Mouse (Mus musculus): Measurements from ENCODE around the gene Pga5. TPM values are rescaled to one million over a fixed set of nuclear protein-coding genes. Genes with fewer than 3 reads are reported as not detected.
A peak's percentile ranks its signal among the peaks of the same experiment; 100 is the strongest.

Gene Pga5
- total RNA-seq (2021), result not detected

DNA sequence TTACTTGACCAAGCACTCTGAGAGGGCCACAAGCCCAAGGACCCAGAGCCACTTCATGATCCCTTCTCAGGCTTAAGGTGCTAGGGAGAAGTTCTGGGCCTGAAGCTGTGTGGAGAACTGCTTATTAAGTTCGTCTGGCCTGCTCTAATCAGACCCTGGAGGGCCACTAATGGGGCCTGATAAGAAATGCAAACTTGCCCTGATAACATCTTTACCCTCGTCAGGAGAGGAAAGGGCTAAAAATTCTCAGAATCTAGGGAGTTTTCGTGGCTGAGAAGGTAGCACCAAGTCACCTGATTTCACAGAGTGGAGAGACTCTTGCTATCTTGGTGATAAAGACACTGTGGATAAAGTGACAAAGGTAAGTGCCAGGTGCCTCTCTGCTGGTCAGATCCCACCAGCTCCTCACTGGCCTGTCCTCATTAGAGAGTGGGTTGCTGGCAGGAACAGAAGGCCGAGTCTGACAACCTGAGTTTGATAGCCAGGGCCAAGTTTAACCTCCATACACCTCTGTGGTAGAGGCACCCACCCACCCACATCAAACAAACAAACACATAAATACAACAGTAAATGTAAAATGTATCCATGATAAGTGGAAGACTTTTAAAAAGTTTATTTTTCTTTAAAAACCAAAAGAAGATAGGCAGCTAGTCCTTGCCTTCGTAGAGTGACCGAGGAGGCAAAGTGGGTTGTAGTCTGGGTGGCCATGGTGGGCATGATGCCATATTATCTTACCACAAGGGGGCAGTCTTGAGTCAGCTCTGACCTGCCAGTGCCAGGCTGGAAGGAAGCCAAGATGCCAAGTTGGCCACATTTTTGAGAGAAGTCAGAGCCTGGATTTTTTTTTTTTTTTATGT lies at the start of gene Pga5:
TSS of gene Pga5 (minus strand) at position 157 of the 857 bp plus-strand sequence.
- peak; percentile 91 for DNase-seq

DNA sequence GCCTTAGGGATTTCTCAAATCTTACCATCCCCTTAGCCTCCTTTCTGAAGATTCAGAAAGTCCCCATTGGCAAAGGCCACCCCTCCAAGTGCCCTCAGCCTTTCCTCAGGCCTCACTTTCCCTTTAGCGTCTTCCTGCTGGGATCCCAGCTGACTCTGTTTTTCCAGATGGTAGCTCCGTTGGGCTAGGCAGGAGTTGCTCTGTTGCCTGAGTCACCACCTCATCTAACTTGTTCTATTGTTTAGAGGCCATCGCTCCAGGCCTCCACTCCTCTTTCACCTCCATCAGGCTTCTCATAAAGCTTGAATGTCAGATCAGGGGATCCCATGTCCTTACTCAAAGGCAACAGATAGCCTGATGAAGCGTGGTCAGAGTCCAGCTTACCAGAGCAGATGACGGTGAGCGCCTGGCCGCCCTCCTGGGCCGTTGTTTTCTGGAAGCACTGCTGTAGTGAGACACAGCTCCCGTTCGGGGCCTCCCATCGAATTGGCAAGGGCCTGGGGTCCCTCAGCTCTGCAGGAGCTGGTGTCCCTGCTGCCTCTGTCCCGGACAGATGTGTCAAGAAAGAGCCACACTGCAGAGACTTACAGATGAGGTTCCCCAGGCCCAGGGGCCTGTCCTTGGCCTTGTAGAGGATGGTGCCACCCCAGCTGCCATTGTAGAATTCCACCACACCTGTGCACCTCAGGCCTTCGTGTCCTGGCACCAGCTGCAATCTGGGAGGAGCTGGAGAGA lies 46.9 kb upstream of the Pga5 start:
- no peak for DNase-seq

DNA sequence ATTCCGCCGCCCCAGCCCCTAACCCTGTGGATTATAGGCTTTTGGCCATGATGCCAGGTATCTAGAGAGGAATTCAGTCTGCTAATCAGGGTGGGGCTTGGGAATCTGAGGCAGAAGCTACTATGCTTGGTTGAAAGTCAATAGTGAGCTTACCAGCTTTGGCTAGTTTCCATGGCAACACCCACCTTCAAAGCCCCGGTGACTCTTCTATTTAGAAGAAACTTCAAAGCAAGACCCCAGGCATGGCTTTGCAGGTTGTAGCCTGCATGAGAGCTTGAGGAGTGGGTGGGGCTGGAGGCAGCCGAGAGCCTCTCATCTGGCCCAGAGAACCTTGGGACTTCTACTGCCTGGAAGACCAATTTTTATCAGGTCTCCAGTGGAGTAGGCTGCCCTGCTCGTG lies 45.8 kb upstream of the Pga5 start:
- DNase-seq, result no peak

DNA sequence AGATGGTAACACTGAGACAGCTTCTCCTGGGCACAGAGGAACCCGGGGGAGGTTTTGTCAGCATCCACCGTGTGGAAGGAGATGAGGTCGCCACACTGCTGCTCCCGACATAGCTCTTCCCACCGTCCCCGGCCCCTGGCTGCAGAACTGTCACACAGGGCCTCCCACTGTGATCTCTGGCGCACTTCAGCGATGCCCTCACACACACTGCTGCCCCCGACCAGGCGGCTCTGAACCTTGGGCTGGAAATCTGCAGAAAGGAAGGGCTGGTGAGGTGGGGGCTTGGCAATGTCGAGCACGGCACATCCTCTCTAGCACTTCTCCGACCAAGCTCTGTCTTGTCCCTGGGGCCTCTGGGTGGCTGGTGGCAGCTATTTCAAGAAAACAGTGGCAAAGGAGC lies 45.2 kb upstream of the Pga5 start:
- no peak for DNase-seq

DNA sequence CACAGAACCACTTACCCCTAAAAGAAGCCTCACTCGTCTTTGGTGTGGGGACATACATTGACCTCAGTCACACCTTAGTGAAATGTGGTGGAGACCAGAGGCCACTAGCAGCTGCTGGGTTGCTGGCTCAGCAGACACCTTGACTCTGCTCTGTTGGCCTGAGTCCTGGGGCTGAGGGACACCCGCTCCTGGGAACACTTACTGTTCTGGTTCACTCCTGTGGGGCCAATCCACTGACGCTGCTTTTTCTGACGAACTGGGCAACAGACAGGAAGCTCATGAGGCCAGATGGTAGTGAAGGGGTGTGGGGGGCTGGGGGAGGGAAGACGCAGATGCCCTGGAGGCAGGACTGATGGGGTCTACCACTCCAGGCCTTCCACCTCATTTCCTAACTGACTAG lies 43.2 kb upstream of the Pga5 start:
- no peak for DNase-seq

DNA sequence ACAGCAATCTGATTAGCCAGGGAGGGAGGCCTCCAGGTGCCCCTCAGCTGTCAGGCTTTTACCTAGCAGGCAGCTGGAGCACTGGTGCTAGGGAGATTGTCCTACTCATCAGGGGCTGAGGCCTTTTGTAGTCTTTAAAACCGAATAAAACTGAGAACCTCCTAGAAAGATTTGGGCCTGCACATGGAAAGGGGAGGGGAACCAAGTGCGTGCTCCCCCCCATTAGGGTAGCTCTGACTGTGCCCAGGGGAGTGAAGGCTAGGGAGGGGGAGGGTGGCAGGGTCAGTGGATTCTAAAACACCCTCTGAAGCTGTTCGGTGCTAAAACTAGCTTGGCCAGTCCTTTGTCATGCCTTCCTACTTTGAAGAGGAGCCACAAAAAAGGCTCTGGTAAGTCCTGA lies 42.7 kb upstream of the Pga5 start:
- no peak for DNase-seq

DNA sequence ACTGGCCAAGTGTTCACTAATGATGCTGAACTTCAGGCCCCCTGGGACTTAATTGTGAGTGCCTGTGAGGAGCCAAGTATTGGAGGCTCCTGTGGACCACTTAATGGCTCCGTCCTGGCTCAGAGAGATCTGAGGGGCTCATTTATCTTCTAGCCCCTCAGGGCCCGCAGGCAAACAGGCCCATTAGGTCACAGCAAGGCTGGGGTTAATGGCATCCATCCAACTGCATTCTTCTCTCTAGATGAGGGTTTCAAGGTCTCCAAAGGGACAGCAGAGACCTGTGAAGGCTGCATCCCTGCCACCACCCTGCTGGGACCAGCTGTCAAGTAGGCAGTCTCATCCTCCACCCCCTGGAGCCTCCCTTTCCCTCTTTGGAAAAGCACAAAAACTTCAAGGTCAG lies 41.9 kb upstream of the Pga5 start:
- DNase-seq, result no peak

DNA sequence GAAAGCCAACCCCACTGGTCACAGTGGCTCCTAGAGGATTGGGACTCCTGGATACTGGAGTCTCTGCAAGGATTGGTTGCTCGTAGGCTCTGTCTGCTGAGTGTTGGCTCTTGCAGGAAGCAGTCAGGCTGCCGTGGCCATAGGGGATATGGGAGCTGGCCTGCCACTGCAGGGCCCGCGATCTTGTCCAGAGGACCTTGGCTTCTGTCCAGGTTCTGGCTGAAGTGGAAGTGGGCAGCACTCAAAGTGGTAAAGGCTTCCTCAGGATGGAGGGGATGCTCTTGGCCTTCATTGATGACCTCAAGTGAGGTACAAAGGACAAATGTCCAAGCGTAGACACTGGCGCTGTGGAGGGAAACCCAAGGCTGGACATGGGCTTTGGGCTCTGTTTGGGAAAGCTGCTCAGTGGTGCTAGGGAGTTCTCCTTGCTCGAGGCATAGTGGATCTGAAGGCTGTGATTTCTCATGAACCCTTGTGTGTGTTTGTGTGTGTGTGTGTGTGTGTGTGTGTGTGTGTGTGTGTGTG lies 40.4 kb upstream of the Pga5 start:
- peak; percentile 59 for DNase-seq

DNA sequence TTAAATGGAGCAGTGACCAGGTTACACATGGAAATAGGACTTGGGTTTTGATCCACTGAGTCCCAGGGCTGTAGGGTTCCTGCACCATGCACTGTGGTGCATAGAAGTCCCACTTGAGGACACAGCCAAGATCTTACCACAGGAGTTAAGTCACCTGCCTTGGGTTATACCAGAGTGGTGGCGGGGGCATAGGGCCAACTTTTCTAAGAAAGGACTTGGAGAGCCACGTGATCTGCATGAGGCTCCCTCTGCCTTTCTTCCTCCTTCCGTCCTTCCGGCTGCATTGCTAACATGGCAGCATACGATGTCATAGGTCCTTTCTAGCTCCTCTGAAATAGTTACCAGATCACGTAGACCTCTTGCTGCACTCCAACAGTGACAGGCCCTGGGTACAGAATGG lies 37.6 kb upstream of the Pga5 start:
- no peak for DNase-seq

DNA sequence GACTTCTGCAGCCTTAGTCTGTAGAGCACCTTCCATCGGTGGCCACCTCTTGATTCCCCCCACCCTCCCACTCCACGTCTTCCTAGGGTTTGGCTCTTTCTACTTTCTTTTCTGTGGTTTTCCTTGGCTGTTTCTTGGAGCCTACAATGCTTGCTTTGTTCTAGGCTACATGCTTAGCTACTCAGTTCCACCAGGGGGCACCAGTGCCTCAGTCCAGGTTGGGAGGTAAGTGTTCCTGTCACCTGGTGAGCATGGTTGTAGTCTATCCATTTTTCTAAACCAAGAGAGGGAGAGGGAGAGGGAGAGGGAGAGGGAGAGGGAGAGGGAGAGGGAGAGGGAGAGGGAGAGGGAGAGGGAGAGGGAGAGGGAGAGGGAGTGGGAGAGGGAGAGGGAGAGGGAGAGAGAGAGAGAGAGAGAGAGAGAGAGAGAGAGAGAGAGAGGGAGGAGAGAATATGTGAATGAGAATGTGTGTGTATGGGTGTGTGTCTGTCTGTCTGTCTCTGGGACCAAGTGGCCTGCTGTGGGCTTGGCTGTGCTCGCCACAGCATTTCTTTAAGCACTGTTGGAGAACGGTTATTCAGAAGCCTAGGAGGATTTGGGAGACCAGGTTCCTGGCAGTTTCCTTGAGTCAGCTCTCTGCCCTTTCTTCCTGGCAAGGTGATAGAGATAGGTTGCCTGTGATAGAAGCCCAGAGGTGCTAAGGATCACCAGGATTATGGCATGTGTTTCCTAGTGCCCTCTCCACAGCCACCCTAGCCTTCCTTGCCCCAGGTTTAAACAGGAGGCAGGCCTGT lies 37.0 kb upstream of the Pga5 start:
- peak; percentile 86 for DNase-seq

DNA sequence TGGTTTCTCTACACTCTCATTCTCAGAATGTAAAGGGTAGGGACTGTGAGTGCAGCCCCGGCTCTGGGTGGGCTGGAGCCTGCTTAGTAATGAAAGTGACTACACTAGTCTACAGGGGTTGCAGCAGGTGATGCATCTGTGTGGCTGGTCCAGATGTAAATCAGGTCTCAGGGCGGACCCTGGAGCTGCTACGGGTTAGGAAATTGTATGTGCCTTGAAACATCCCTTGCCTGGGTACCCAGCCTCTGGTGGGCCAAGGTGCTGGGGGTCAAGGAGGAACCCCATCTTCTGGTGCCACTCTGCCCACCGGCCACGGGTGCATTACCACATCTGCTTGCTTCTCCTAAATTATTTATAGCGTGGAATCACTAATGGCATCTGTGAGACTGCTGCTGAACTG lies 36.3 kb upstream of the Pga5 start:
- DNase-seq, result no peak

DNA sequence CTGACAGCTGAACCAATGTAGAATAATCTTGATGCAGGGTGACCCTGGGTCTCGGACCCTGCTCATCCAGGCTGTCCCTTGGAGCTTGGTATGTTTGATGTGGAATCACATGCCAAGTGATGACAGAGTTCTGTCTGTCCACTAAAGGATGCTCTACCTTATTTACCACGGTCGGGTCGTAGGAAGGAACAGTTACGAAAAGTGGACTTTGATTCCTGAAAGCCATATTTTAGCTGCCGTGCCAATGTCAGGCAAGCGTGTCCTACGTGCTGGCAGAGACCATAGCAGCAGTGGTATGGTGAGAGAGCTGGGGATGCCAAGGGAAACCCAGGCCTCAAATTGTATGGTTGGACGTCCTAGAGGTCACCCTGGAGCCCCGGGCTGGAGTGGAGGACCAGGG lies 35.7 kb upstream of the Pga5 start:
- no peak for DNase-seq

DNA sequence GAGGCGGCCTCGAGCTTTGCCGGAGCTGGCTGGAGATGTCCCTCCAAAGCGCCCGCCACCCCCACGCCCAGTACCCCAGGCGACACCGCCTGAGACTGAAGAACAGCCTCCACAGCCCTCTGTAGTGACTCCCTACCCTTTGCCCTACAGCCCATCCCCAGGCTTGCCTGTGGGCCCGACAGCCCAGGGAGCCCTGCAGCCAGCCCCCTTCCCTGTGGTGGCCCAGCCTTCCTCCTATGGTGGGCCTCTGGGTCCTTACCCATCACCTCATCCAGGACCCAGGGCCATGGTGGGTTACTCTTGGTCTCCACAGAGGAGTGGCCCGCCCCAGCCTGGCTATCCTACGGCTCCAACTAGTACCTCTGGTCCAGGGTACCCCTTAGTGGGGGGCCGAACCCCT lies 34.8 kb upstream of the Pga5 start:
- no peak for DNase-seq

DNA sequence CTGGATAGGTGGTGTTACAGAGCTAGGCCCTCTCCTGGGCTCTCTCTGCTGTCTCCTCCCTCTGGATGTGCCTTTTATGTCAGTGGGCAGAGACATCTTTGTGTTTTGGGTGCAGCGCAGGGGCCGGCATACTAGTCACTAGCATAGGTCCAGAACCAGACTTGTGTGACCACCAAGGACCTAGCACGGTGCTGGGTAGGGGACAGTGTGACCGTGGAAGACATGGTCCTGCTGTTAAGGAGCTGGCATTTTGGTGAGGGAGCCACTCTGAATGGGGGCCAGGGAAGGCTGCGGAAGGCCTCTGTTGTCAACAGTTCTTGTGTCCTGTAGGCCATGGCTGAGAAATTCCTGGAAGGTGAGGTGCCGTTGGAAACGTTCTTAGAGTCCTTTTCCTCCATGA lies 34.3 kb upstream of the Pga5 start:
- no peak for DNase-seq

DNA sequence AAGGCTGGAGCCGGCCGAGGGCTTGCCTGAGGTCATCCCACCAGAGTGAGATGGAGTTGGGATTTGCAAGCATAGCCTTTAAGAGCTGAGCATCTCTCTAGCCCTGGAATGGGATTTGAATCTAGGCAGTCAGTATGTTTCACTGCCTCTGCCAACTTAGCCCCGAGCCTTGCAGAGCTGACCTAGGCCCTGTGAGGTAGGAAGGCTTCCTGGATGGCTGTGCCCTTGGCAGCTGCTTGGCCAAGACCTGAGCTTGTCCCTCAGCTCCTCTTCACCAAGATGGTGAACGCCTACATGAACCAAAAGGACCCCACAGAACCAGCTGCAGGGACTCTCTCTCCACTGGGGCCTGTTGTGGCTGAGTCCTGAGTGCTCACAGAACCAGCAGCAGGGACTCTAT lies 32.9 kb upstream of the Pga5 start:
- no peak for DNase-seq

DNA sequence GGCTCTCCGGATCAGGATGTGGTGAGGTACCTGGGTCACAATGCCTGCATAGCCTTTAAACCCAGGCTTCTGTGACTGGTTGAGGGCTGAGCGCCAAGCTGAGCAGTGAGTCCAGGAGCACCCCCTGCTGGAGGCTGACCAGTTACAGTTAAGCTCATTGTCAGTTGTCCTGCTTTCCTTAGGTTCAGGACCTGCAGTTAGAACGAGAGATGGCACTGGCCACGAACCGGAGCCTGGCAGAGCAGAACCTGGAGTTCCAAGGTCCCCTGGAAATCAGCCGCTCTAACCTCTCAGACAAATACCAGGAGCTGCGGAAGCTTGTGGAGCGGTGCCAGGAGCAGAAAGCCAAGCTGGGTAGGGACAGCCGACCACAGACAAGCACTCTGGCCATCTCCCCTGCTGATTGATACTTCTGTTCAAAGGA lies 32.2 kb upstream of the Pga5 start:
- peak; percentile 79 for DNase-seq

DNA sequence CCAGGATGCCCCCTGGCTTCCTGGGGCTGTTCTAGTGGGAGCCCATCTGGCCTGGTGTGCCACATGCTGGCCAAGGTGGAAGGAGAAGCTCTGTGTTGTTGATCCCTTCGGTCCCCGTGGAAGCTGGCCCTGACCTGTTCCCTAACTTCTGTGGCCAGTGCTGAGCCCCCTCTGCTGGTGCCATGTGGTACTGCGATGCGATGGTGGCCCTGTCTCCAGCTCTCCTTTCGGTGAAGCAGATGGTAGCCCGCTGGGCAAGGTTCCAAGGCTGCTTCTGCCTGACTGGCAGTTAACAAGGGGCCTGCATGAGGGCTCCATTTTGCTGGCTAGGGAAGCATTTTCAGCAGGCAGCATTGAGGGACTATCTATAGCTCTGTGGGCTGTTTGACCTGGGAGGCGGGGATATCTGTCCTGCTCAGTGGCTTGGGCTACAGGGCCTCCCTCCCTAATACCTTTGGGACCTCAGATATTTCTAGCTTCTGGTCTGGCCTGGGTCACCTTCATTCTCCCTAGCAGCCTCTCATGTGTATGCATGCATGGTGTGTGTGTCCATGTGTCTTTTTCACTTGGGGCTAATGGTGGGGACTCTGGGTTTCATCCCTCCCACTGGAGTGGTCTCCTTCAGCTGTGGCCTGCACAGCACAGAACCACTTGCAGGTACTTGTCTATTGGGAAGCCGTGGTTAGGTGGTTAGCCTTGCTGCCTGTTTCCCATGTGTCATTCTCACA lies 31.7 kb upstream of the Pga5 start:
- DNase-seq, result peak; percentile 99

DNA sequence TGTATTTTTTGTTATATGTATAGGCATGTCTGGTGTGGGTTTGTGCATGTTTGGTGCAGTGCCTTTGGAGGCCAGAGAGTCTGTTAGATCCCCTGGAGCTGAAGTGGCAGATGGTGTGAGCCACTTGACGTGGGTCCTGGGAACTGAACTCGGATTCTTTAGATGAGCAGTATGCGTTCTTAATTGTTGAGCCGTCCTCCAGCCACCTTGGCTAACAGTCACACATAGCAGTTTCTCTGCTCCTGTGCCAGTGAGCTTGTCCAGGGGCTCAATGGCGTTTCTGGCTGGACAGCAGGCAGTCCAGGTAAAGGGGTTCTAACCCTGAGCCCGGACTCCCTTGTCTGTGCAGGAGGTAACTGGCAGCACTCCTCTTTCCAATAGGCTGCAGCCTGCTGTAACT lies 31.0 kb upstream of the Pga5 start:
- DNase-seq, result no peak

DNA sequence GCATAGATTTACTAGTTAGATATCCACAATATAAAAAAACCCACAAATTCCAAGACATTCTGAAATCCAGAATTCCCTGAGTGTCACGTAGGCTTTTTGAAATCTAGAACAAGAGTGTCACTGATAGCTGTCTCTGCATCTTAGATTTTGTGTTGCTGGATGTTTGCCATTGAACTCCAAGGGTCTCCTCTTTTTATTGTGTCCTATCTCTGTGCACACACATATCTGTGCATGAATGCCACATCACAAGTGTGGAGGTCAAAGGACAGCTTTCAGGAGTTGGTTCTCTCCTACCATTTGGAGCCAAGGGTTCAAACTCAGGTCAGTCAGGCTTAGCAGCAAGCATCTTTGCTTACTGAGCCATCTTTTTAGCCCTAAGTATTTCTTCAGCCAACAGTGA lies 30.0 kb upstream of the Pga5 start:
- no peak for DNase-seq

DNA sequence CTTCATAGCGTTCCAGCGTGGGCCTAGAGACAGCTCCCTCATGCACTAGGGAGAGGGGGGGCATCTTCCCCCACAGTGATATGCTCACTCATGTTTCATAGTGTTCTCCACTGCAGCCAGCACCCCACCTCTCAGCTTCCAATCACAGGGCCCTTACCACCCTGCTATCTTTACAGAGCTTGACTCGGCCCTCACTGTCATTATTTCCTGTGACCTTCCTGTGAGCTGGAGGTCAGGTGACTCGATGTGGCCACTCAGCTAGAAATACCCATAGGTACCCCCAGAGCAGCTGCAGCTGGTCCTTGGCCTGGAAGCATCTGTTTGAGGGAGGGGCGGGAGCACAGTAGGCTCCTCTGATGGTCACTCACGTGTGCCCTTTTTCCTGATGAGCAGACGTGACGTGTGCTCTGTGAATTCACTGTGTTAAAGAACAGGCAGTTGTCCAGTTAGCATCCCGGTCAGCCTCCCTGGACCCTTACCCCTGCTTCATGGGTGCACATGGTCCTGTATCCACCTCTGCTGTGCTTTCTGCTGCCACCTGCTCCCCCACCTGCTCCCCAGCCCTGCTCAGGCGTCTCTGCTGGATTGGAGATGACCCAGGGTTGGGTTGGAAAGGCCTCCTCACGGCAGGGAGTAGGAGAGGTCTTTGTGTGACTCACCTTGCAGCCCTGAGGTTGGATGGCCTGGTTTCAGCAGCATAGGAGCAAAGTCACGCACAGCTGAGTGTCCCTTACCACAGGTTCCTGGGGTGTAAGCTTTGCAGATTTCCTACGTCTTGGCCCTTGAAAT lies 29.4 kb upstream of the Pga5 start:
- no peak for DNase-seq

DNA sequence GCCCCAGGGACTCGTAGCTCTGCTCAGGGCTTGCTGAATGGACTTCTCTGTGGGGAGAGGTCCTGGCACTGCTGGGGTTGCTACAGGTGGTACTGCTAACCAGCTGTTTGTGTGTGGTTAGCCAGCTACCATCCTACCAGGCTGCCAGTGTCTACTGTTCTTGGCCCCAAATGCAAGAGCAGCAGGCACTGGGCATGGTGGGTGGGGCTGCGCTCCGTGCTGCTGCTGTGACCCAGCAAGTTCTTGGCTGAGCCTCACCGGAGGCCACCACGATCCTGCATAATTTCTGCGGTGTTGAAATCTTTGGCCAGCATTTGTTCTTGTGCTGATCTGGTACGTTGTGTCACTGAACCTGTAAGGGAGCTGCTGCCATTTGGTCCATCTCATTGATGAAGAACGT lies 25.6 kb upstream of the Pga5 start:
- DNase-seq, result no peak

Data from heart, postnatal 4 days (tissue).